Mouse (Mus musculus) urinary bladder, postnatal 10 days (tissue): ENCODE data around the gene Grik2.
"Not testable (repeated sequence)": the region's sequence is repeated elsewhere in the genome, so short reads cannot be mapped to it uniquely, and the experiment has no call there.

Experiments
- DNase-seq: peaks from one replicate; pipeline ENCODE4 v3.0.0; 2022; ENCODE audit warnings: low spot score

Gene Grik2

DNA sequence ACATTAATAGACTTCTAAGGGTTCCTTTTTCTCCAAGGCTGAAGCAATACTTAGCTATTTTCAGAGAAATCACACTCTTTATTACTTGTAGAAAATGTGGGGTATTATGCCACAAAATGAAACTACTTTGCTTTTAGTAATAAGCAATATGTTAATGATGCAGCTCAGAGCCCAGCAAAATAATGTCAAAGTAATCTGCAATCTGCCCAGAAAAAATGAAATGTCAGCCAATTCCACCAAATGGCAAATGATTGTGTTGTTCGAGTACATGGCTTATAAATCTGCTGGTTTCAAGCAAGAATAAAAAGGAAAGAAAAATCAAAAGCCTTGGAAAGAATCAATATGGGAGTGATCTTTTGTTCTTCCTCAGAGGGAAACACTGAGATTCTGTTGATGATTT lies 136.2 kb downstream of the Grik2 start:
- no peak for DNase-seq

DNA sequence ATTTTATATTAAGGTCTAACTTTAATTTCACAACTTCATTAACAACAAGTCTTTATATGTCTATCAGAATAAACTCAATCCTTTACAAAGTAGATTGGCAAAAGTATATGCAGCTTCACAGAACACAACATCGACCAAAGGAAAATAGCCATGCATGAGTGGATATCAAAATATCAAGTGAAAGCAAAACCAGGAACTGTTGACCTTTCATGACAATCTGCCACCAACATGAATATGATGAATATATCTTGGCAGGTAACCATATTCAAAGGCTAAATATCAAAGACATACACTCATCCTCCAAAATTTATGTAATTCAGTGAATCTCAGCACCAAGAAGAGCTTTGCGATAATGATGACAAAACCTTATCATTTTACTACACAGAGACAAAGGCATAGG lies 141.4 kb downstream of the Grik2 start:
- DNase-seq, result no peak

DNA sequence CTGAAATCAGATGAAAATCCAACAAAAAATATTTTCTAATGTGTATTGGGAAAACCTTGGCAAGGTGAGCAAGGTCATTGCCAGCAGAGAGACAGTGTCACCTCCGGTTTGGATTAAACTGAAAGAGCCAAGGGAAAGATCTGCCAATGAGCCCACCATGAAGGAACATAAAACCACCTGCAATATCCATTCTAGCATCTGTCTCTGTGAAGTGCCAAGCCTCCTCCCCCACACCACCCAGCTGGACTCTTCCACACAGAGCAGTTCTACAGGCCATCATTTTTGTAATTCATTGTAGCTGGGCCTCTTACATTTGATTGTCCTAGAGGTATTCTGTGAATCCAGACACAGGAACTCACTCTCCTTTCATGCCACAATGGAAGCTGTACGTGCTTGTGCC lies 148.7 kb downstream of the Grik2 start:
- DNase-seq, result no peak

DNA sequence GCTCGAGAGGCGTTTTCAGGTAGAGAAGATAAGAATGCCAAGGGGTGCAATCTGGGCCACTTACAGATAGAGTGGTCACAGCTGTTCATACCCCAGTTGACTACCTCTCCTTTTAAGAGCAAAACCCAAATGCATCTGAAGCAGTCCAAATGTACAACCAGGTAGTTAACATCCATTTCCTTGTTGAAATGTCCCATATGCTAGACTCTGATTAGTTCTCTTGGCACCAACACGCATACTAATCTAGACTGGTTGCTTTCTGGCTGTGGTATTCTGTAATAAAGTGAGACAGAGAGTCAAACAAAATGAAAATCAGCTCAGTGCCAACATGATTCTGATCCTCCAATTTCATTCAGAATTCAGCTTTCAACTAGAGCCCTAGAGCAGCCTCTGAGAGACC lies 164.6 kb downstream of the Grik2 start:
- no peak for DNase-seq

DNA sequence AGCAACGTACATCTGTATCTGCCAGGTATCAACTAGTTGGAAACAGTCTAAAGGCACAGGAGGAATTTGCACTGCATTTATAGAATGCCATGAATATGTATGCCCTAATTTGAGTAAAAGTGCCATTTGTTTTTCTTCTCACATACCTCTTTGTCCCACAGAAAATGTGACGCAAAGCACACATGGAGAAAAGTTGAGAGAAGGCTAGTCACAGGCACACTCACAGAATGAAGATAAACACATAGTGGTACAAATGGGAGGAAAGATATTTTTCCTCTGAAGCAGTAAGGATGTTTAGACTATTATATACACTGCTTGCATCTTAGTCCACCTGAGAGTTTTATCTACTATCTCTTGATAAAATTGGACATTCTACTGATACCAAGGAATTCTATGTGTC lies 190.9 kb downstream of the Grik2 start:
- no peak for DNase-seq

DNA sequence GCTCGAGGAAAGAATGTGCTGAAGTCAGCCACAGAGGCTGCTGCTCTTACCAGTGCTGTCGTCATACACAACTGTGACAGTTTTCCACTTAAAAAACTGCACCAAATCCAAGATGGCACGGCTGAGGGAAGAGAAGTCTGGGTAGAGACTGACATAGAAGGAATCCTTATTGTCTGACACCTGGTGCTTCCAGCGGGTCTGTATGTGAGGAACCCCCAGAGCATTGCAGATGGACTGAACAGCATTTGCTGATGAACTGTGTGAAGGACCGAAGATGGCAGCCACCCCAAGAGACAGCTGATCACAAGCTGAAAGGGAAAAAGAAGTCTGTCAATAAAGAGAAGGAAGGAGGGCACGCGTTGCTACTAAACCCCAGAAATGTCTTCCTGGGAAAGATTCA lies 215.1 kb downstream of the Grik2 start:
- DNase-seq, result no peak

DNA sequence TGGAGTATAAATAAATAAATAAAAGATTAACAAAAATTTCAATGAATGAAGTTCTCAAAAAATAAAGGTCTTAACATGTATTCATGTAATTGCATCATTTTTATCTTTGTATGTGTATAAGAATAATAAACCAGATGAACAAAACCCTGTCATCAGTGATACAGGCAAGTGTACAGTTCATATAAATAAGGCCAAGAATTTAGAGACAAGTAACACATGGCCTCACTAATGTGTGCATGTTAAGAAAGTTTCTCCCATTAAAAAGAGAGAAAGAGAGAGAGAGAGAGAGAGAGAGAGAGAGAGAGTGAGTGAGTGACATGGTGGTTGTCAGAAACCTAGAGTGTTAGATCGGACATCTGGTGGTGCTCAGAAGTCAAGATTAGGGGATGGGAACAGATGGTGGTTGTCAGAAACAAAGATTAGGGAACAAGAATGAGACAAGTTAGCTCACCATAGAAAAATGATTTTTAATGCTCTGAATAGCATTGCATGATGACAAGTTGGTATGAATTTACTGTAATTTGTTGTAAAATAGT lies 228.6 kb downstream of the Grik2 start:
- DNase-seq, result no peak

DNA sequence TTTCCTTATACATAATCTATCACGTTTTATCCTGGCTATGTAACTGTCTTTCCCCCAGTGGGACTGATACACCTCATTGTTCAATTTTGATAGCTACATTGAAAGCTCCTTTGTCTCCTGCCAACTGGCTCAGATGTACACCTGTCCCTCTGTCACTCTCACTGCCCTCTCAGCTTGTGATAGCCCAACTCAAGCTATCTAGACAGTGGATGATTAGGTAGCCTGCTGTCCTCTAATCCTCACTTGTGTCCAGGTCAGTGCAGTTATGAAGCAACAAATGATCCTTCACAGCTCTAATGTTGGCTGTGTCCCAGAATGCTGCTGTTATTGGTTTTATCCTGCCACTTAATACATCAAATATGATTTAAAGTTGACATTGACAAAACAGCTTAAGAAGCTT lies 246.3 kb downstream of the Grik2 start:
- no peak for DNase-seq

DNA sequence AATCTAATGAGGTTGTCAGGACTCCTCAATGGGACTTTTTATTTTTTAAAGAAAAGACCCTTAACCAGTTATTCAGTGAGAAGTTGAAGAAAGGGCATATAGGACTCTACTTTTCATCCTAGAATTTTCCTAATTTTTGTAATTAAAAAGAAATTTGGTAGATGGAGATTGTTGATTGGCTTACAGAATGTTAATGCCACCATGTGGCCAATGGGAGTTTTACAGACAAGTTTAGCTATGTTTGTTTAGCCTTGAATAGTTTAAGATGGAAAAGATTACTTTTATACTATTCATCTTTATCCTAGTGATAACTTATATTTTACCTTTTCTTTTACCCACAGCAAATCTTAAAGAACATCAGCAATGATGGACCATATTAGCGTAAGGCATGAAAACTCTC lies 268.8 kb downstream of the Grik2 start:
- no peak for DNase-seq

DNA sequence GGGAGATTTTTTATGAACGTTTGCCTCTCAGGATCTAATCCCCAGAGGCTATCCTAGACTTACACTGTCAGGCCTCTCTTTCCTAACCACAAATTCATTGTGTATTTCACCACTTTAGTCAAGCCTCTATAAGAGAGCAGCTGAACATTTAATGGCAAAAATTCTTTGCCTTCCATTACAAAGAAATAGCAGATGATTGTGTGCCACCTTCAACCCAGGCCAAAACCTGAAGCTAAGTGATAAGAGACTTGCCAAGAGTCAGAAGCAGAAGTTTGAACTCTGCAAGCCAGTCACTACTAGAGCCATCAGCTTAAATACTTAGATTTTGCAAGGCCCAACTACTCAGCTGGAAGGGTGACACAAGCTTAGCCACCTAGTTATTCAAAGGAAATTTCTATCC lies 287.9 kb downstream of the Grik2 start:
- DNase-seq, result no peak

DNA sequence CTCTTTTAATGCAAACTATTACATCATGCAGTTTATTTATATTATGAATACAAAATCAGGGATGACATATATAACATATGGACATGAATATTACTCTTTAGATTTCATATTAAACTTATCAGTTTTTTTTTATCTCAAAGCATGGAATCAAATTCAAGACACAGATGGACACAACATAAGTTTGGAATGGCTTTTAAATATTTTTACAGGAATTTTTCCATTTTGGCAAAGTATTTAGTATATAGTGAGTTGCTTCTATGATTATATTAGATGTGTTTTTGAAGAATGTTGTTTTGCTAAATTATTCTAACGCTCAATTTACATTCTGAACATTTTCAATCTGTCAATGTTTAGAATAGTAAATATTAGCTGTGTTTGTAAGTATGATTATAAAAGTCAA lies 291.3 kb downstream of the Grik2 start:
- DNase-seq, result no peak

DNA sequence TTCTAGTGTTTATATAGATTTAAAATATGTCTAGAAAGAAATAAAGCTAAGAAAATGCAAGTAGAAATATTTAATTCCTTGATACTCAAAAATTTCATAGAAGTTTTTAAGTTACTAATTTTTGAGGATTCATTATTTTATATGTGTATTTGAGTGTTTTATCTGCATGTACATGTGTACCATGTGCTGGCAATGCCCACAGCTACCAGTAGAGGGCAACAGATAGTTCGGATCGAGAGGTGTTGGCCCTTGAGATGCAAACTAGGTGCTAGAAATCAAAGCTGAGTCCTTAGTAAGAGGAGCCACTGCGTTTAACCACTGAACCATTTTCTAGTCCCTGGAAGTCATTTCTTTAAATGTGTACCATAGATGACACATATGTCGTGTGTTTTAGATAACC lies 307.1 kb downstream of the Grik2 start:
- DNase-seq, result no peak

DNA sequence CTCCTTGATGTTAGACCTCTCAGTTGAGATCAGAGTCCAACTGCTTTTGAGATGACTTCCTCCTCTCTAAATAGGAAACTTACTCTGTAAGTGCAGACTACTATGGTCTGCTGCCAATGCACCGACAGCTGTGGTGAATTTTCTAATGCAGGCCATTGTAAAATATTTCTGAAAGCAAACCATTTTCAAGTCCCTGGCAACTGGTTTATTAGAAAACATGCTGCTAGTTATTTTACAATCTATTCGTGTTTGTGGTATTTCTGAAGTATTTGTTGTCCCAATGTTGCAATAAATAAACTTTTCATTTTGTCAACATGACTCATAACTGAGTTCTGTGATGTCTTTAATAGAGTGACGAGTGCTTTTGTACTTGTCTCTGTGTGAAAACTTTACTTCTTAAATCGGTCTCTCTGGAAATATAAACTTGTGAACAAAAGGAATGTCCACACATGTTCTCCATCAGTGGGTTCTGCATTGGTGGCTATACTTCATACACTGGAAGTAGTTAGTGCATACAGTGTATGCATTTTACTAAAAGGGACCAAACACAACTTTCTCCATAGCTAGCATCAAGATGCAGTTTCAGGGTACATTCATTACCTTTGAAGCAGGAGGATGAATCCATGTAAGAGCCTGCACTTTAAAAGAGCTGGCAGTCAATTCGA lies 308.3 kb downstream of the Grik2 start:
- DNase-seq, result no peak

DNA sequence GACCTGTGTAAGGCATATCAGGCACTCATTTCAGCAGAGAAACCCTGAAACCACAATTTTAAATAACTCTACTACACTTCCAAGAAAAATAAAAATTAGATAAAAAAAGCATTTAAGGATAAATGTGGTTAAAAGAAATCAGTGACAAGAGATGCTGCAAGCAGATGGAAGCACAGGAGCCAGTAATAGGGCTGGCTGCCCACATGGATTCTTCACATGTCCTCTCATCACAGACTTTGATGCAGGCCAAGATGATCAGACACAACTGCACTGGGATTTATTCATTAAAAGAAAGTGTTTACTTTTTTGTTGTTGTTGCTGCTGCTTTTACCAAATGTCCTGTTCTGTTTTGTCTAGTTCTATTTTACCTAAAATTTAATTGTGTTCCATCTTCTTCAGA lies 315.0 kb downstream of the Grik2 start:
- DNase-seq, result no peak

DNA sequence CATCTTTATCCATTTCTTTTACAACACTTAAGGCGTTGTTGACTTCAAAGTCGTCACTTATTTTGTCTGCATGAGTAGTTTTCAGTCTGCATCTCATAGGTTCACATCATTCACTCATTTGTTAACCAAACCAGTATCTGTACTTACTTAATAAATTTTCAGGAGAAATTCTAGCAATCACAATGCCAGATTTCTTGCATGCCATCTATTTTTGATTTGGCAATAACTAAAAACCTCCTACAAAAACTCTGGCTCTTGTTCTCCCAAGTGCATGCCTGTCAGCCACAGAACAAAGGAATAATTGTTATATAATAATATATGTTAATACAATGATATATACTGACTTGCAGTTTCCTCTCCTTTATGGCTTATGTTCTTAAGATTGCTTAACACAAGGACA lies 331.8 kb downstream of the Grik2 start:
- no peak for DNase-seq

DNA sequence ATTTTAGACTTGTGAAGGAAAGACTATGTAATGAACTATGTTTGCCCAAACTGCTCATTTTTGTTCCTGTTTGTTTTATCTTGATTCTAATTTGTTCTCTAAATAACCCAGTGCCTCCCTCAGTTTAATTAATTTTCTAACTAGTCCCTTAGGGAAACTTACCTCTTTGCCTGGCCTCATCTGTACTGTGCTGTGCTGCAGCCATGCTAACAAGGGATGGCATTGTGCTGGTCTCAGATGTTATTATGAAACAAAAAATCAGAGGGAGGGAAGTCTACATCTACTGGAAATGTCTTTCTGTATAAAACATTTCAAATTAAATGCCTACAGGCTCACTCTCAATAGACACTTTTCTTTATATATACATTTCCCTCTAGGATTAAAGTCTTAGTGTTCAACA lies 335.0 kb downstream of the Grik2 start:
- DNase-seq, result no peak

DNA sequence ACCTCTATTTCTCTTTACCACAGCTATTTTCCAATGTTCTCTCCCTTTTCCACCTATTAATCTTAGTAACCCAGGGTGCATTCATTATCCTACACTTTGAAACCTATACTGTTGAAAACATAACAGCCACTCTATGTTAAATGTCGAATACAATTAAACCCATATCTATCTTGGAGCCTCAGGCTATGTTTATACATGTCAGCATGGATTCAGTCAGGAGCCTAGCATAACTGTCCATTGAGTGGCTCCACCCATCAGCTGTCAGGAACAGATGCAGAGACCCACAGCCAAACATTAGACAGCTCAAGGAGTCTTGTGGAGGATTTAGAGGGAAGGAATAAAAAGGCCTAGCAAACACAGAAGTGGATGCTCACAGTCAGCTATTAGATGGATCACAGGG lies 347.2 kb downstream of the Grik2 start:
- DNase-seq, result no peak

DNA sequence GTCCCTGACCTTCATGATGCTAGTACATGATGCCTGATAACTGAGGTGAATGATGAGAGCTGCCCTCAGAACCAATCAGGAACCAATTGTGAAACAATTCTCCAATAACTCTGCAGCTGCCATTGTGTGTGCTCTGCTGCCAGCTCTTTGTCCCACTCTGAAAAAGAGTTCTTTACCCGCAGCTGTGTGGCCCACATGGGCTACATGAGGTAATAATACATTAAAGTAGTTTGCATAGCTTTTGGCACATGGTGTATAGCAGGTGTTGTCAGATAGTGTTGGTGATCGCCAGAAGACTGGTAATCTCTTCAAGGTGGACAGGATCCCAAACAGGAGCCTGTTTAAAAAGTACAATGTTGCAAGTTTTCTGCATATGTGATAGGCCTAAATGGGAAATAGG lies 351.5 kb downstream of the Grik2 start:
- no peak for DNase-seq

DNA sequence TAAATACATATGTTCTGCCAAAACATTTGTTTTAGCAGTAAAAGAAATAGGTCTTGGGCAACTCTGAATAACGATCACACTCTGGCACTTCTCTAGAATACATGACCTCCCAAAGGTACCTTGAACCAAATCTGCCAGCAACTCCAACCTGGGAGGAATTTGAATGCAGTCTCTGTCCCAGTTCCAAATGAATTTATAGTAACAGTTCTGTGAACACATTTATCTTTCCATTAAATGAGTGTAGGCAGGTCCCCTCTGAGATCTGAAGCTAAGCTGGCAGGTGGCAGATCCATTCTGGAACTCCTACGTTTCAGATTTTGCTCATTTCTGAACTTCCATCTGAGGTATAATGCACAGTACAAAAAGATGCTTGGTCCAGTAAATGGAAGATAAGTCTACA lies 352.3 kb downstream of the Grik2 start:
- DNase-seq, result no peak

DNA sequence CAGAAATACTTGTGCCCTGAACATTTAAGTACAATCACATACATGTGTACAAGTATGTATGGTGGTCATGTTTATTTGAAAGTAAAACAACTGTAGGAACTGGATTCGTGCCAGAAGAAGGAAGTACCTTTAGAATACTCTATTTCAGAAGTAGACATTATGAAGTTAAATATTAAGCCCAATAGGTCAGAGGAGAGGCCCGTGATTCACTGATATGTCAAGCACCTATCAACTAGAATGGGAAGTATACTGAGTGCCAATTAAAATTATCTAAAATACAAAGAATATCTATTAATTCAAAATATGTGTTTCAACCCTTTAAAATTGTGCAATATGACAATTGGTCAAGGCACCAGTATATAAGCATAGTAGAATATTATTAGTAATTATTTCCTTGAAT lies 355.7 kb downstream of the Grik2 start:
- no peak for DNase-seq

DNA sequence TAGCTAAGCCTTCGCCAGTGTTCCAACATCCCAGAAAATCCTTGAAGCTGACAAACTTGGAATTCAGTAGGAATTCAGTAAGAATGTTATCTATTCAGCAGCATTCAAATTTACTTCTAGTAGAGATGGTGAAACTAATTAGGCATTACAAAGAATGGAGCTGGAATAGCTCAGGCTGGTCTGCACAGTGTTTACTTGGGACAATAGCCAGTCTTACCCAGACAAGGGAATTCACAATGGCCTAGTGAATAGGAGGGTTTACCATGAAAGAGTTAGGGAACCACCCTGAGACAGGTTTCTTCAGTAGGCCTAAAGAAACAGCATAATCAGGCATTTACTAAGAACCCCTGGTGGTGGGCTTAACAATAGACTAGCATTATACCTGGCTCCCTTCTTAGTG lies 371.4 kb downstream of the Grik2 start:
- DNase-seq, result not testable (repeated sequence)

DNA sequence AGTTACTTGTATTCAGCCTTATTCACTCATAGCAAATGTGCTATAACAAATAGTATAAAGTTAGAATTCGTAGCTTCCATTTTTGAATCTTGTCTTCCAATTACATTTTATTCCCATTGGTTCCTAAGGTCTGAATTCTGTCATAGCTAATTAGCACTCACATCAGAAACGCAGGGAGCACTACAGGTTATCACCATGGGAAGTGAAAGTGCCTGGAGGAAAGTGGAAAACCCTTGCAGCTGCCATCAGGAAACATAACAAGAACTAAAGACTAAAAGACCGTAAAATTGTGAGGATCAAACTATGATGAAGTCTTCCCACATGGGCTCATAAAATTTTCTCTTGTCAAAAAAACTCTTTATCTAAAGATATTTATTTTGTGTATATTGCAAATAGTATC lies 405.6 kb downstream of the Grik2 start:
- DNase-seq, result no peak

DNA sequence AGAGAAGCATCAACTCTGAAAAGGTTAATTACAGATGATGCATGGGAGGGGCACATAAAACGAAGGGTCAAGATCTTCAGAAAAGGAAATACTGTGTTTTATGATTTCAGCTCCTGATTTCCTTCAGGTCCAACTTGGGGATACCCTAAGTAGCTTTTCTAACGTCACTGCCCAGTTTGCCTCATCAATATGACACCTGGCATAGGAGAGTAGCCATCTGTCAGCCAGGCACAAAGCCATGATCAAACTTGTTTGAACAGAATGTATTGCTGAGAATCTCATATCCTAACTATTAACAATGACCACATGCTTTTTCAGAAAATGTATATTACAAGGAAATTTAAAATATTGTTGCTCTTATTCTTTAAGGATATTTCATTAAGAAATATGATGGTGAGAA lies 406.7 kb downstream of the Grik2 start:
- DNase-seq, result no peak

DNA sequence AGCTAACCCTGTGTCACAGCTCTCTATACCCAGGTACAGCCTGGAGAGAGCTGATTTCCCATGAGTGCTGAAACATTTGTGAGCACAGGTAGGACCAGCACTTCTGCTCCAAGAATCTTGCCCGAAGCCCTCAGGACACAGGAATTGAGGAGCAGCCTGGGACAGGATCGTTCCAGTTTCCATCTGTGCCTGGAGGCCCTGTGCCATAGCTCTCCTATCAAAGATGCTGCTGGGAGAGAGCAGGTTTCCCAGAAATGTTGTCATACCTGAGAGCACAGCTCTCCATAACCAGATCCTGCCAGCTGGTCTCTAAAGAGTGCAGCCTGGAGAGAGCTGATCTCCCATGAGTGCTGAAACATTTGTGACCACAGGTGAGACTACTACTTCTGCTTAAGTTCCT lies 420.0 kb downstream of the Grik2 start:
- no peak for DNase-seq

DNA sequence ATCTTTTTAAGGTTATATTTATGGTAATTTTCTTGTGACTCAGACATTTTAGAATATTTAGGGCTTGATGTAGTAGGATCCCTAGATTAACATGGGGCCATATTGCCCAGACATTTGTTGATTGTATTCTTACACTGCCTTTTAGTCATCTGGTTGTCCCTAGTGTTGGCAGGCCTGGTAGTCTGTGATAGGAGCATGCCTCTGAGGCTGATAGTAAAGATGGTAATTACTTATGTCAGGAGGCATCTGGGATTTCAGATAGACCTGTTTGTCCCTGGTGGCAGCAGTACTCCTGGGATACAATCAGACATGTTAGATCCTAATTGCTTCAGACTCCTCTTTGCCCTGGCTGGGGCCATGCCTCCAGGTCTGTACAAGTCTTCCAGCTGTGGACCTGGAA lies 423.3 kb downstream of the Grik2 start:
- no peak for DNase-seq
